ENCODE assay signal across 8 mouse cellular contexts in the genomic region with DNA sequence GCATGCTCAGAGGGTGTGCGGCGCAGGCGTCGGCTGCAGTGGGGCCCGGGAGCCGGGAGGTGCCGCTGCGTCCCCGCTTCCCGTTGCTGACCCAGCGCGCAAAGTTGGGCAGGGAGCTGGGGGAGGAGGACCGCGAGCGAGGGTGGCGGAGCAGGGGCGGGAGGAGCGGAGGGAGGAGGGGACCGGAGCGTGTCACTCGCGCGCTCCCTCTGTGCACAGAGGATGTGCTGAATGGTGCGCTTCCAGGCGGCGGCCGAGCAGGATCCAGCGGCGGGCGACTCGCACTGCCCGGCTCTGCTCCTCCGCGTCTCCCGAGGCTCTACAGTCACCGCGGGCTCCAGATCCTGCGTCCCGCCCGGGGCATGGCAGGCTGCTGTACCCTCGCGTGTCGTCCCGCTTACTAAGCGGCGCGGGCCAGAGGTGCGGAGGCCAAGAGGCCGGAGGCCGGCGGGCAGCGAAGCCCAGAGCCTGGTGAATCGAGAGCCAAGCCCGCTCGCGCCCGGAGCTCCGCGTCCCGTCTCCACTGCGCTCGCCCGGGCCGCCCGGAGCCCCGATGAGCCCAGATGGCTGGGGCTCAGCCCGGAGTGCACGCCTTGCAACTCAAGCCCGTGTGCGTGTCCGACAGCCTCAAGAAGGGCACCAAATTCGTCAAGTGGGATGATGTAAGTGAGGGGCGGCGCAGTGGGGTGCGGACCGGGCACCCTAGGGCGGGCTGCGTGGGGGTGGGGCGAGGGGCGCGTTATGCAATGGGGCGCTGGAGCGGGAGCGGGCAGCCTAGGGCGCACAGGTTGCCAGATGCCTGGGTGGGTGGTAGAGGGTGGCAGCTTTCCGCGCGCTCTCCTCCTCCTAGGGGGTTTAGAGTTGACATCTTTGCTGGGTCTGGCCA. TPM values are rescaled to one million over a fixed set of nuclear protein-coding genes. Genes with fewer than 3 reads are reported as not detected.
DNase-seq lines count a peak whose midpoint lies in the region; ATAC-seq and TF ChIP-seq lines count a peak whose summit lies in the region.

A gene (plus strand): TSS at position 98 of the 886 bp plus-strand sequence.

- no peaks in the 10 kb centered on the region for H3K36me3 ChIP-seq in ES-E14 (ENCODE audit: control insufficient read depth, insufficient read depth, low read length, poor library complexity, severe bottlenecking)
- no peaks in the 10 kb centered on the region for H3K36me3 ChIP-seq in neural tube, embryonic 14.5 days (ENCODE audit: control insufficient read depth, insufficient read depth, low read length)

- peak within 1 kb of the TSS; percentile 83 for H3K4me2 ChIP-seq in neural tube, embryonic 14.5 days (ENCODE audit: low read depth, low read length)

- H3K9ac ChIP-seq in ES-E14 (ENCODE audit: insufficient read depth, low read depth, low read length, poor library complexity, severe bottlenecking): peak within 1 kb of the TSS; percentile 76
- peak within 1 kb of the TSS; percentile 83 for H3K9ac ChIP-seq in neural tube, embryonic 14.5 days (replicated peaks; ENCODE audit: low read depth, low read length)

- DNase-seq in ES-E14 (ENCODE audit: low read depth, low spot score): peak; percentile 58
- peak; percentile 85 for DNase-seq in cerebellum, adult 9-10 months
- peak; percentile 90 for DNase-seq in heart, postnatal 4 days
- DNase-seq in layer of hippocampus, adult 8-10 months (ENCODE audit: low spot score in 2 of 2): peak; percentile 80 to 85
- peak; percentile 84 to 88 for DNase-seq in lung, adult 18-20 months
- DNase-seq in telencephalon, adult 2 months (ENCODE audit: low read depth, low spot score): peak; percentile 75

- peak within 1 kb of the TSS; percentile 69 to 86 for H3K4me3 ChIP-seq in ES-E14 (ENCODE audit: insufficient read depth in 1 of 2, low read depth in 1 of 2, low read length in 2 of 2, poor library complexity in 1 of 2, severe bottlenecking in 1 of 2)
- H3K4me3 ChIP-seq in neural tube, embryonic 14.5 days (ENCODE audit: low read depth, low read length): peak within 1 kb of the TSS; percentile 73

- H3K4me1 ChIP-seq in ES-E14 (ENCODE audit: control insufficient read depth in 2 of 2, insufficient read depth in 2 of 2, low read length in 2 of 2, poor library complexity in 1 of 2): no peaks in the 10 kb centered on the region
- peaks cover 12% of the 10 kb centered on the region for H3K4me1 ChIP-seq in neural tube, embryonic 14.5 days (ENCODE audit: control insufficient read depth, insufficient read depth, low read length)

- H3K27ac ChIP-seq in ES-E14 (ENCODE audit: insufficient read depth, low read depth, low read length, poor library complexity, severe bottlenecking): no peak within 1 kb of the TSS
- peak within 1 kb of the TSS; percentile 88 for H3K27ac ChIP-seq in neural tube, embryonic 14.5 days (ENCODE audit: low read depth, low read length)

- WGBS in neural tube, embryonic 14.5 days: under 1% methylated on average over 78 of the region's 88 CpGs

- peak; percentile 97 for ATAC-seq in frontal cortex, adult (ENCODE audit: low TSS enrichment)
- peak; percentile 97 for ATAC-seq in neural tube, embryonic 14.5 days (ENCODE audit: low read depth)

- no peaks in the 10 kb centered on the region for H3K27me3 ChIP-seq in neural tube, embryonic 14.5 days (ENCODE audit: control insufficient read depth, insufficient read depth, low read length)

- H3K9me3 ChIP-seq in ES-E14 (ENCODE audit: control insufficient read depth, insufficient read depth, low read depth, low read length): no peaks in the 10 kb centered on the region
- no peaks in the 10 kb centered on the region for H3K9me3 ChIP-seq in neural tube, embryonic 14.5 days (ENCODE audit: control insufficient read depth, low read length)

- in situ Hi-C loops in ES-E14 (cut with MboI; ENCODE audit: low sequenced_read_pairs in 2 of 2, unreplicated experiment in 2 of 2): loop anchor here in 1 of 2 experiments (10.0 kb wide), 1 partner anchor 539 kb away; no protein-coding TSS in a partner anchor

TF ChIP-seq in ES-E14, 5 proteins besides CTCF, POLR2A, EP300 and RAD21:
- TF ChIP-seq HCFC1 (IDR thresholded peaks at IDR 0.05; ENCODE audit: borderline replicate concordance, insufficient read depth, low read length) (no peak; the same call in 1 of the 2 replicates), CHD2 (IDR thresholded peaks at IDR 0.05; ENCODE audit: low read depth, low read length) (no peak), ZNF384 (IDR thresholded peaks at IDR 0.05; ENCODE audit: low read depth, low read length) (no peak), ZC3H11A (IDR thresholded peaks at IDR 0.05; ENCODE audit: borderline replicate concordance, low read depth, low read length) (0 out of 2 replicates have a peak, but pooled peaks have one; percentile 67), MAFK (IDR thresholded peaks at IDR 0.05; ENCODE audit: insufficient read depth, low read depth, low read length) (no peak)

RNA-seq across cellular contexts. Expression of the gene that starts here (rescaled TPM):
- total RNA-seq in ES-E14 (2012; rRNA removed): 0.89 and 1.3 TPM in 2 replicates
- 1 to 10 TPM; 6.2 to 7.0 TPM for total RNA-seq in heart, postnatal 4 days (2021)
- 100 to 1,000 TPM; 130 to 150 (median 139) TPM for total RNA-seq in layer of hippocampus, adult 8-10 months (2022)
- polyA plus RNA-seq in neural tube, embryonic 14.5 days (2014; fragmentation: Nextera tagmentation; extraction: Ambion mirVana): 114 and 118 TPM in 2 replicates

Comparison
In these comparisons a context has a peak if more than half of its experiments do, and no peak if none do; other contexts are left out.
1. RNA of the gene that starts here (total RNA-seq): 130 to 150 TPM in layer of hippocampus, adult 8-10 months; 6.2 to 7.0 TPM in heart, postnatal 4 days and 0.89 to 1.3 TPM in ES-E14; every median in the first group is over 10 times any median in the second.
2. Peak in every context shown above with its lines, with median percentiles within 50 percentile points of each other: DNase-seq.